Mouse (Mus musculus): ENCODE measurements around the gene Cnr2. TPM values are rescaled to one million over a fixed set of nuclear protein-coding genes. Genes with fewer than 3 reads are reported as not detected.

The Cnr2 gene
- polyA plus RNA-seq, 1 experiment: 44.8 TPM

DNA sequence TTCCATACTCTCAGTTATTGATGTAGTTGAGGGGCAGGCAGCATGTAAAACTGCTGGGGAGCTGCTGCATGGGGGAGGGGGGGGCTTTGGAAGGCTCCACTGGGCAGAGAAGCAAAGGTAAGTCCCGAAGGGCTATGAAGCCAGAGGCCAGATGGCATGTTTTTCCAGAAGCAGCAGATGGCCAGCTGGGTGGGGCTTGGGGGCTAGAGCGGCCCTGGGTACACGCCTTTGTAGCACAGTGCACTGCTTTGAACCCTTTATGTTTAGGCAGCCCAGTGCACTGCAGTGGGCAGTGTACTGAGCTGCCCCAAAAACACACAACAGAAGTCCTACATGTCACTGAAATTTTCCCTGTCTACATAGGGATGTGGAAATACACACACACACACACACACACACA lies 17.6 kb downstream of the Cnr2 start:
- Histone ChIP-seq H3K27ac (ENCODE audit: insufficient read depth, low read length) (peak overlapping the region; percentile 85), H3K4me1 (ENCODE audit: control insufficient read depth, insufficient read depth, insufficient read length) (peaks cover 19% of the 10 kb centered on the region; the same call in 1 of the 2 replicates), H3K36me3 (ENCODE audit: control insufficient read depth, insufficient read depth, low read length) (peaks cover 14% of the 10 kb centered on the region), H3K4me3 (ENCODE audit: extremely low read depth, insufficient read depth, insufficient read length) (peak overlapping the region; percentile 36; the same call in 1 of the 2 replicates), H3K27me3 (ENCODE audit: control insufficient read depth, insufficient read depth, low read length) (no peaks in the 10 kb centered on the region)
- no peak for DNase-seq (ENCODE audit: low read depth in 1 of 2, low spot score in 2 of 2)
- TF ChIP-seq CTCF (IDR thresholded peaks at IDR 0.05; ENCODE audit: extremely low read depth, insufficient read depth, insufficient read length, insufficient replicate concordance) (no peak), POLR2A (IDR thresholded peaks at IDR 0.05; ENCODE audit: low read depth, low read length) (no peak)
- WGBS: 29% methylated on average over 3 of the region's 3 CpGs

DNA sequence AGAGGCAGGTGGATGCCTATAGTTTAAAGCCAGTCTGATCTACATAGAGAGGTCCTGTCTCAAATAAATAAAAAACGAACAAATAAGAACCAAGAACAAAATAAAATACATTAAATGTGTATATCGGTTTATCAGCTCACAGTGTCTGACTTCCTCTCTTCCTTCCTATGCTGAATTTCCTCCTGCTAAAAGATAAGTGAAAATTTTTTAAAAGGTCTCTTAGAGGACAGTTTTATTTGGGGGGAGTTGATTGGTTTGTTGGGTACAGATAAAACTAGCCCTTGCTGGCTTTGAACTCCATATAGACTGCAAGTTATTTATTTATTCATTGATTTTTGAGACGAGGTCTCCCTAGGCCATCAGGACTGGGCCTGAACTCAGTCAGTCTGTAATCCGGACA lies 18.2 kb downstream of the Cnr2 start:
- Histone ChIP-seq H3K27ac (ENCODE audit: insufficient read depth, low read length) (peak overlapping the region; percentile 85; the same call in 1 of the 2 replicates), H3K27me3 (ENCODE audit: control insufficient read depth, insufficient read depth, low read length) (no peaks in the 10 kb centered on the region), H3K4me1 (ENCODE audit: control insufficient read depth, insufficient read depth, insufficient read length) (peaks cover 22% of the 10 kb centered on the region; the same call in 1 of the 2 replicates), H3K36me3 (ENCODE audit: control insufficient read depth, insufficient read depth, low read length) (peaks cover 13% of the 10 kb centered on the region), H3K4me3 (ENCODE audit: extremely low read depth, insufficient read depth, insufficient read length) (no peak overlapping the region)
- WGBS: 49% methylated on average over 4 of the region's 4 CpGs
- TF ChIP-seq POLR2A (IDR thresholded peaks at IDR 0.05; ENCODE audit: low read depth, low read length) (no peak), CTCF (IDR thresholded peaks at IDR 0.05; ENCODE audit: extremely low read depth, insufficient read depth, insufficient read length, insufficient replicate concordance) (no peak)
- DNase-seq (ENCODE audit: low read depth in 1 of 2, low spot score in 2 of 2): no peak

DNA sequence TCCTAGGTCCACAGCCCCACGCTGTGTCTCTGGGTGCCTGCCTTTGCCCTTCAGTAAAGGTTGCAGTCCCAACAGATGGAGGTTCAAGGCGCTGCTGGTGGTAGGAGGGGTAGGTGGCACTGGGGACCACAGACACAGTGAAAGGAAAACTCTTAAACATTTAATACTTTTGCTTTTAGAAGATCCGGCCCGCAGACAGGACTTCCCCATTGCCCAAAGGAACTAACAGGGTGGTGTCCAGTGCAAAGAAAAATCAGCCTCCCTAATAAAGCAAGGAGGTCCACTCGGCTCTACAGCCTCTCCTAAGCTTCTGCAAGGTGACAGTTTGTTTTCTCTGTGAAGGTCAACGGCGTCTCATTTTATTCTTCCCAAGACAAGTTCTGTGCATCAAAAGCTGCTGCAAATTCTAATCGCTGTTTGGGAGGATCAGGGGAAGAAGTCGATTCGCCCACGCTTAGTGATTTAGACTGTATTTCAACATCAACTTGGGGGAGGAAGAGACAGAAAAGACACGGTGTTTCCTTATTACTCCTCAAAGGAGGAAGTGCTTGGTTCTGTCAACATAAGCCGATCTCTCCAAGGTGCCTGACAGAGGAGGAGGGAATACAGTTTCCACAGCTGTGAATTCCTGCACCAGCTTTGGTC lies 23.6 kb downstream of the Cnr2 start:
- no peak for DNase-seq (ENCODE audit: low read depth in 1 of 2, low spot score in 2 of 2)
- Histone ChIP-seq H3K36me3 (ENCODE audit: control insufficient read depth, insufficient read depth, low read length) (peaks cover 12% of the 10 kb centered on the region), H3K27me3 (ENCODE audit: control insufficient read depth, insufficient read depth, low read length) (no peaks in the 10 kb centered on the region), H3K27ac (ENCODE audit: insufficient read depth, low read length) (peak overlapping the region; percentile 92), H3K4me1 (ENCODE audit: control insufficient read depth, insufficient read depth, insufficient read length) (peaks cover 17% of the 10 kb centered on the region; the same call in 1 of the 2 replicates), H3K4me3 (ENCODE audit: extremely low read depth, insufficient read depth, insufficient read length) (no peak overlapping the region)
- 27% methylated on average over 13 of the region's 13 CpGs for WGBS
- no peak for TF ChIP-seq POLR2A (IDR thresholded peaks at IDR 0.05; ENCODE audit: low read depth, low read length)
- no peak for TF ChIP-seq CTCF (IDR thresholded peaks at IDR 0.05; ENCODE audit: extremely low read depth, insufficient read depth, insufficient read length, insufficient replicate concordance)

DNA sequence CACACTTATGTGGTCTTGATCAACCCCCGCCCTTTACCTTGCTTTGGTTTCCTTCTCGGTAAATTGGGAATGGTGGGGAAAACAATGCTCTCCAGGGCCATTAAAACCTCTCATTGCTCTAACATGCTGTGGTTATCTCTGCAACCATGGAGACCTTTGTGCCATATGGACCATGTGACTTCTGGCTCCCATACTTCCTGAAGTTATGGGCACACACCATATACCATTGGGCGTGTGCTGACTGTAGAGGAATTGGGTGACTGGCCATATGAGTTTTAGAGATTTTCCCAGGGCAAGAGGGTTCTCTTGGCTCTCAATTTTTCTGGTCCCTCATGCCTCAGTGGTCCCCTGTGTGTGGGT lies 24.1 kb downstream of the Cnr2 start:
- no peak overlapping the region for H3K4me3 ChIP-seq (ENCODE audit: extremely low read depth, insufficient read depth, insufficient read length)
- 79% methylated on average over 3 of the region's 3 CpGs for WGBS
- H3K36me3 ChIP-seq (ENCODE audit: control insufficient read depth, insufficient read depth, low read length): peaks cover 12% of the 10 kb centered on the region
- TF ChIP-seq POLR2A (IDR thresholded peaks at IDR 0.05; ENCODE audit: low read depth, low read length) (no peak), CTCF (IDR thresholded peaks at IDR 0.05; ENCODE audit: extremely low read depth, insufficient read depth, insufficient read length, insufficient replicate concordance) (no peak)
- DNase-seq (ENCODE audit: low read depth in 1 of 2, low spot score in 2 of 2): no peak
- peak overlapping the region; percentile 92 for H3K27ac ChIP-seq (ENCODE audit: insufficient read depth, low read length)
- peaks cover 17% of the 10 kb centered on the region; the same call in 1 of the 2 replicates for H3K4me1 ChIP-seq (ENCODE audit: control insufficient read depth, insufficient read depth, insufficient read length)
- H3K27me3 ChIP-seq (ENCODE audit: control insufficient read depth, insufficient read depth, low read length): no peaks in the 10 kb centered on the region

DNA sequence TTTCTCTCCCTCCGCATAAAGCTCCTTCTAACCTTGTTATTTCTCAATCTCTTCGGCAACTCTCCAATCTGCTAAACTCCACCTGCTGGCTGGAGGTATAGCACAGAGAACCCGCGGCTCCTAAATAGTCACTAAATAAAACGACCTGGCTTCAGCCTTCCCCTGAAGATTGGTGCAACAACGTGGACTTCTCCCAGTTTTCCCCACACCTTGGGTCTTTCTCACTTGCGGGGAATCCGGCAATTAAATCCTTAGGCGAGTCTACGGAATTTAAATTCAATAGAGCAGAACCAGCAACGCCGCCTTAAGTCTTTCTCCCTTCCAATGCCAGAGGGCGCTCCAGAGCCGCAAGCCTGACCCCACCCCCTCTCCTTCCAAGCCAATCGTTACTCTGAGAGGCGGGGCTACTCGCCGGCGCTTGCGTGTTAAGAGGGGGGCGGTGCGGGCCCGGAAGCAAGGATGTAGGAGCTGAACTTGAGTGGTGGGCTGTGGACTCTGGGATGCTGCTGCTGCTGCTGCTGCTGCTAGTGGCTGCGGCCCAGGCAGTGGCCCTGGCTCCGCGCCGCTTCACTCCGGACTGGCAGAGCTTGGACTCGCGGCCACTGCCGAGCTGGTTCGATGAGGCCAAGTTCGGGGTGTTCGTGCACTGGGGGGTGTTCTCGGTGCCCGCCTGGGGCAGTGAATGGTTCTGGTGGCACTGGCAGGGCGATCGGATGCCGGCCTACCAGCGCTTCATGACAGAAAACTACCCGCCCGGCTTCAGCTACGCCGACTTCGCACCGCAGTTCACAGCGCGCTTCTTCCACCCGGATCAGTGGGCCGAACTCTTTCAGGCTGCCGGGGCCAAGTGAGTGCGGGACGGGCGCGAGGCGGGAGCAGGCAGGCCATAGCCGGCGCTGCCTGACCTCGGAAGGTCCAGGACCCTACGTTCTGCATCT lies 25.4 kb downstream of the Cnr2 start, which contains the start of gene Fuca1:
Gene Fuca1 (plus strand): TSS at position 432 of the 938 bp plus-strand sequence.
- Histone ChIP-seq H3K36me3 (ENCODE audit: control insufficient read depth, insufficient read depth, low read length) (peaks cover 17% of the 10 kb centered on the region), H3K4me3 (ENCODE audit: extremely low read depth, insufficient read depth, insufficient read length) (peak within 1 kb of the TSS; percentile 94), H3K27me3 (ENCODE audit: control insufficient read depth, insufficient read depth, low read length) (no peaks in the 10 kb centered on the region), H3K27ac (ENCODE audit: insufficient read depth, low read length) (peak within 1 kb of the TSS; percentile 92), H3K4me1 (ENCODE audit: control insufficient read depth, insufficient read depth, insufficient read length) (peaks cover 17% of the 10 kb centered on the region; the same call in 1 of the 2 replicates)
- TF ChIP-seq CTCF (IDR thresholded peaks at IDR 0.05; ENCODE audit: extremely low read depth, insufficient read depth, insufficient read length, insufficient replicate concordance) (peak; percentile 91), POLR2A (IDR thresholded peaks at IDR 0.05; ENCODE audit: low read depth, low read length) (peak; percentile 45)
- WGBS: under 1% methylated on average over 60 of the region's 60 CpGs
- DNase-seq (ENCODE audit: low read depth in 1 of 2, low spot score in 2 of 2): peak; percentile 92 to 97

DNA sequence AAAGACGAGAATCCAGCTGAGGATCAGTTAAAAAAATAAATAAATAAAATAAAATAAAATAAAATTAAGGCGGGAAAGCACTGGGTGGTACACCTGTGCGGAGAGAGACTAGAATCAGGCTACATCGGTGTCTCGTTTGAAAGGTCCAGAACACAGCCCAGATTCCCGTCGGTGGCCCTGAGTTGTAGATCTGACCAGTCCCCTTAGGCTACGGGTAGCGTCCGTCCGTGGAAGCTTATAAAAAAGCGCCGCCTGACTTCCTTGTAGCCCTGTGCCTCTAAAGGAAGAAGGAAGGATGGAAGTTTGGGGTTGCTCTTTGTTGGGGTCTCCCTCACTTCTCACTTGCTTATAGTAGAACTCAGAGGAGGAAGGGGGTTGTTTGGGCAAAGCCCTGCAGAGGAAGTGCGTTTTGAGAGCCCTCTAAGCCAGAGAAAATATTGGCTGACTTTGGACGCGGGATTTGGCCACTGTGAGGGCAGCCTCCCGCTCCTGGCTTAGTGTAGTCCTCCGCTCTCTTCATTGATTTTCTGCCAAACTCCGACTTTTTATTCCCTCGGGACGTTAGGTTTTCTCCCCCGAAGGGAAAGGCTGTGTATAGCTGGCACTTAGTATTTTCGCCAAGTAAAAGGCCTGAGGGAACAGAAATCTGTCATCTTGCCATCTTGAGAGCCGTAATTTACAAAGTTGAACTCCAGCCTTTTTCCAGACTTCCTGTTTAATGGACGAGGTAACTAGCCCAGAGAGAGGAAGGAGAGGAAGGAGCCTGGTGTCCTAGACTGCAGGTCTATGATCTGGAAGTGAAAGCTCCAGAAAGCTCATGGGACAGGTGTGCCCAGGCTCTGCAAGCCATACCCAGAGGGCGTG lies 26.3 kb downstream of the Cnr2 start:
- no peak for TF ChIP-seq CTCF (IDR thresholded peaks at IDR 0.05; ENCODE audit: extremely low read depth, insufficient read depth, insufficient read length, insufficient replicate concordance)
- TF ChIP-seq POLR2A (IDR thresholded peaks at IDR 0.05; ENCODE audit: low read depth, low read length): no peak
- no peak for DNase-seq (ENCODE audit: low read depth in 1 of 2, low spot score in 2 of 2)
- Histone ChIP-seq H3K27ac (ENCODE audit: insufficient read depth, low read length) (peak overlapping the region; percentile 75), H3K36me3 (ENCODE audit: control insufficient read depth, insufficient read depth, low read length) (peaks cover 22% of the 10 kb centered on the region), H3K4me3 (ENCODE audit: extremely low read depth, insufficient read depth, insufficient read length) (peak overlapping the region; percentile 94), H3K4me1 (ENCODE audit: control insufficient read depth, insufficient read depth, insufficient read length) (peaks cover 17% of the 10 kb centered on the region; the same call in 1 of the 2 replicates), H3K27me3 (ENCODE audit: control insufficient read depth, insufficient read depth, low read length) (no peaks in the 10 kb centered on the region)
- 3% methylated on average over 26 of the region's 26 CpGs for WGBS
